Mouse (Mus musculus) R1 (cell line): ENCODE measurements around the gene Dedd2.

Experiments used
- DNase-seq: peaks from one replicate; pipeline ENCODE4 v3.0.0-alpha.2; 2018; ENCODE audit warnings: low read depth, low spot score

The Dedd2 gene

DNA sequence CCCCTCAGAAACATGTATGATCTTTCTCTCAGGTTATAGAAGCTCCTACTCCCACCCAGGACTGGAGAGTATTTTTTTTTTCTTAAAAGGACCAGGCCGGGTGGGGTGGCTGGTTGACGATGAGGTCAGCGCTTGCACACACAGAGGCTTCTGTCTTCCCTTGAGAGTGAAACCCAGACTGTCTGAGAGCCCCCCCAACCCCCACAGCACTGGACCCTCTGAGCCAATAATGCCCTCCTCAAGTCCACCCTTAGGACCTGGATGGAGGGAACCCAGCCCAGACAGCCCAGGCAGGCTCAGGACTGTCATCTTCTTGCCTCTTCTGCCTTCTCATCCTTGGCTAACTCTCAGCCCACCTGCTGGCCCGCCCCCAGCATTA, 26.3 kb upstream of the Dedd2 start:
- no peak for DNase-seq

DNA sequence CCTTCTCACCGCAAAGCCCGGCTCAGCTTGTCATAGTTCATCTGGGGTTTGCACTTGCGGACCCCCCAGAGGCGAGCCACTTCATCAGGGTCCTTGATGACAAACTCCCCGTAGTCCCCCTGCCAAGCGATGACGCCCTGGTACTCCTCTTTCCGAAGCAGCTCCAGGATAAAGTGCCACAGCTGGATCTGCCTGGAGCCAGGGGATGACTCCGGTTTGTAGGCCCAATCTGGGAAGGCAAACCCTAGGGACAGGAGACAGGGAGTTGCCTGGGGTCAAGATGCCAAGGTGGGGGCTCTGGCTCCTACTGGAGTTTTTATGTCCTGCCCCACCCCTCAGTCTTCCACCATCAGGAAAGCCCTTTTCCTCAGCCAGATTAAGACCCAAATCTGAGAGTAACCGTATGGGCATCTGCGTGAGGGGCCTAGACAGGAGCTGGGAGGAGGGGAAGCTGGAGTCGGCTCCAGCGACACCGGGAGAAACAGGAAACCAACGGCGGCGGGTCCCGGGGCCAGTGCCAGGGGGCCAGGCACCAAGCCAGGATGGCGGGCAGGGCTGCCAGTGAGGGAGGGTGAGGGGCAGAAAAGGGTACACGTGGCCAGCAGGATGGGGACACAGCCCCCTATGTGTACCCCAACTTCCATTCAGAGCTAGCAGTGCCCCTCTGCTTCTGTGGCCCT, 25.8 kb upstream of the Dedd2 start:
- no peak for DNase-seq

DNA sequence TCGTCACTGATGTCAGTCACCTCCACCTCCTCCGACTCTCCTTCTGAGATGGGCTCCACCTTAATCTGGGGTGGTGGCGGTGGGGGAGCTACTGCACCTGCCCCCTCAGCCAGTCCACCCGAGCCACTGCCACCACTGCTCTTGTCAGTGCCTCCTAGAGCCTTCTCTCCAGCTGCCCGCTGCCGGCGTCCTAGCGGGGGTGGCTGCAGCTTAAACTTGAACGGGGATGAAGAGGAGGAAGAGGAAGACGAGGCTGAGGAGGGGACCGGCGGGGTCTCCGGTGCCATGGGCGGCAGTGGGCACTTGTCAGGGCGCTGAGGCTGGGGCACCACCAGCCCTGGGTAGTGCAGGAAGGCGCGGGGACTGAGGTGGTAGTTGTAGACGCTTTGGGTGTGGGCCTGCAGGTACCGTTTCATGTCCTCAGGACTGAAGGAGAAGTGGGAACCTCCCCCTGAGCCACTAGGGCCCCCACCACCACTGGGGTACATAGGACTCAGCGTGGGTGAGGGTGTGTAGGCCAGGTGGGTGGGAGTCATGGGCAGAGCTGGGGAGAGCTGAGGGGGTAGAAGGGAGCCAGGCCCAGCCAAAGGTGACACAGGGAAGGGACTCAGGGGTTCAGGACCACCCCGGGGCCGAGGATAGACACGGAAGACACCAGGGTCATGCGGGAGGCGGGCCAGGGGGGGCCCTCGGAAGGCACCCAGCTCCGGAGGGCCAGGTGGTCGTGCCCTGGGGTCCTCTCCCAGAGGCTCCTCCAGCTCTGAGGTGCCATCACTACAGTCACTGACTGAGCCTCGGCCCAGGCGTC, 24.4 kb upstream of the Dedd2 start:
- no peak for DNase-seq

DNA sequence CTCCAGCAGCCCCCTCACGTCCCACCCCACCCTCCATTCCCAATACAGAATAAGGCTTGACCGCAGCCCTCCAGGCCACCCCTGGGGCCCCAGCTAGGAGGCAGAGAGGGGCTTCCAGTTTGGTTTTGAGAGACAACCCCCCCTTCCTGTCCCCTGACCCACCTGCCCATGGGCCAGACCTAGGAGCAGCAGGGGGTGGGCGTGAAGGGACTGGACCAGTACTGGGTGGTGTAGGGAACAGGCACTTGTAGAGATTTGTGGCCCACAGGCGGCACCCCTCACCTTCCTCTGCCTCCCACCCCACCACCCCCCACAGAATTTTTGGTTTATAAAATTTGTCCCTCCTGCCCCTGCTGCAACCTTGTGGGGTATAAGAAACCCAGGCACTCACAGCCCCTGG, 22.9 kb upstream of the Dedd2 start:
- DNase-seq: no peak

DNA sequence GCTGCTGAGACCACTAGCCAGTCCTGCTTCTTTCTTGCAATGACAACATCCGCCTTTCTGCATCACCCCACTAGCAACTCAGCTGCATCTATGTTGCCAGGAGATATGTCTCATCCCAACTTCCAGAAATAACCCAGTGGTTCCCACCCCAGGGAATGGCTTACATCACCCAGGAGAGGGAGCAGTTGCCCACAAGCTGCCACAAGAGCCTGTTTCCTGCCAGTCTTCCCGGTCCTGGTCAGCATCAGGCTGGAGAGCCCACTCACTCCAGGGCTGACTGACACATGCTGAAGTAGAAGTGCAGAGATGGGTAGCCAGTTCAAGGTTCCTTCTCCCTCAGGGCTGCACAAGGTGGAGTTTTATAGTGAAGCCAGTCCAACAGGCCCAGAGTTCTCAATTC, 20.6 kb upstream of the Dedd2 start:
- peak; percentile 77 for DNase-seq

DNA sequence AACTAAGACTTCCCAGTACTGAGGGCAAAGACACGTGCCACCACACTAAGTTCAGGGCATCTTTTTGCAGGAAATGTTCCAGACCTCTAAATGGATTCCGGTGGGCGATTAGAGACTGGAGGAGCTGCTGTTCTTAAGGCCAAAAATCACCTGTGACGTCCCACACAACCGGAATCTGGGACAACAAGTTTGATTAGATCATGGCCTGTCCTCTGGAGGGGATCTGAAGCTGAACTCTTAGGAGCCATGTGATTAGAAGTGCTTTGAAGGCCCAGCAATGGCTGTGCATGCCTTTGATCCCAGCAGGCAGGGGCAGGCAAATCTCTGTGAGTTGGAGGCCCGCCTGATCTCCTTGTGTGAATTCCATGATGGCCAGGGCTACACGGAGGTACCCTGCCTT, 20.2 kb upstream of the Dedd2 start:
- DNase-seq: no peak

DNA sequence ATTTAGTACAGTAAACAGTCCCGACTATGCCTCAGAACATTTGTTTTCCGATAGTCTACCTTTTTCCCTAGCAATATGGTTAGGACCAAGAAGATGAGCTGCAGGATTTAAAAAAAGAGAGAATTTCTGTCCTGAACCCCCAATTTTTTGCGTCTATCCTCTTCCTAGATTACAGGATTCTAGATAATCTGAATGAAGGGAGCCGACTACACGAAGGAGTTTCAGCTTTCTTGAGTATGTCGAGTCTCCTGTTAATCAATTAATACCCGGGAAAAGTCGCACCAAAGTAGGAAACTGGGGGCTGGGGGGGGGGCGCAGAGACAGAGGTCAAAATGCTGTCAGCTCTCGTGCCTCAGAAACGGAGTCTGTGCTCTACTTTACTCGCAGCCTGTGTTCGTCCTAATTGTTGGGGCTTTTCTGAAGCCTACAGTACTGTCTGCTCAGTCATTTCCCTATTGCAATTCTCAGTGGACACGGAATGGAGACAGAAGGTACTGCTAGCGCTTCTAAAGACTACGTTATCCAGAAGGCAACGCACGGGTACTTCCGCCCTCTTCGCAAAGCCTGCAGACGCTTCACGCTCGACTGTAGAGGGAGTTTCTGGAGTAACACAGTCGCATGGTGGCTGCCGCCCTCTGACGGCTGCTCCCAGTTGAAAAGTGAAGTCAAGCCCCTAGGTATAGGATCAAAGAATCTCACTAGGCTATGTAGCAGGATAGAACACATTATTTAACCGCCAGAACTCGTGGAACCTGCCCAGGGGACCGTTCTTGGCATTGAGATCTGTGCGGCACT, 18.6 kb upstream of the Dedd2 start:
- DNase-seq: peak; percentile 92

DNA sequence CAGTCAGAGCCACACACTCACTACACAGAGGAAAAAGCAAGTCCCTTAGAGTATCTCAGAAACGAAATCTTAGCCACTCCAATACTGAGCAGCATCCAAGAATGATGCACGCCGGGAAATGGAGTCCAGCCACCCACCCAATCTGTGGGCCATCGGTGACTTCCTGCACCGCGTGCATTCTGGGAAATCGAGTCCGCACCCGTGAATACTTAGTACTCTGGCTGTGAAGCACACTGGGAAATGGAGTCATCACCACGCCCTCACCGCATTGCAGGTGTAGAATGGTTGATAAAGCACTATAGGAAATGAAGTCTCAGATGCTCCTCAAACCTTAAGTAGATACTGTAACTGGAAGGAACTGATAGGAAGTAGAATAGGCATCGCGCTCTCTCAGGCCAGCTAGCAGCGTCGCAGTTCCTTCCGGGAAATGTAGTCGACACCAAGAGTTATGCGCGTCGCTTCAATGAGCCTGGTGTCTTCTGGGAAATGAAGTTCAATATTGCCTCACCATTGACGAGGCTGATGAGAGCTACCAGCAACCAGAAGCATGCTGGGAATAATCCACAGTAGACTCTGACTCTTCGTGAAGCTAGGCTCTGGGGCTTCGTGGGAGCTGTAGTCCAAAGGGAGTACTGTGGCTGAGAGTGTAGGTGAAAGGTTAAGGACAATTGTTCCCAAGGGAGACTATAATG, 17.7 kb upstream of the Dedd2 start:
- DNase-seq: peak; percentile 98

DNA sequence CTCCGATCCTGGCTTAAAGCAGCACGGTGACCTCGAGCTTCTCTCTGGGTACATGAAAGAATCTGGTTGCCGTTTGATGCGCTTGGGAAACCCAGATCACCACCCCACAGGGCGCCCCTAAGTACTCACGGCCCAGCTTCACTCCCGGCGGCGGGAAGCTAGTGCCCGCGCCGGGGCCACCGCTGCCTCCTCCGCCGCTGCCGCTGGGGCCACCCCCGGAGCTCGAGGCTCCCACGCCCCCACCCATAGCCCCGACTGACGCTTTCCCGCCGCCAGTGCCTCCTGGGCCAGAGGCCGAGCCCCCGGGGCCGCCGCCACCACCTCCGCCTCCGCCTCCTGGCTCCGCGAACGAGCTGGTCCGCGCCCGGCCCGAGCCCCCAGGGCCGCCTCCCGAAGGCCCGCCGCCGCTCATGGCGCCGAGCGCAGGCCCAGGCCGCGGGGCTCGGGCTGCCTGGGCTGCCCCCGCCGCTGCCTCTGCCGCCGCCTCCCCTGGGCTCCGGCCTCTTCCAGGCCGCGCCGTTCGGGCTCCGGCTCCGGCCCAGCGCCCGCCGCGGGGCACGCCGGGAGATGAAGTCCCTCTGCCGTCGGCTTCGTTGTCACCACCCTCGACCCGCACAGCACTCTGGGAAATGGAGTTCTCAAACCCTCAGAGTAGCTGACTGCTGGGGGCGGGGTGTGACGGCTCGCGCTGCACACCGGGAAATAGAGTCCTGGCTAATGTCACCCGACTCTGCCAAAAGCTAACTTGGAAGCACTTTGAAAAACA, 17.0 kb upstream of the Dedd2 start, which contains the start of gene Gsk3a:
Gene Gsk3a (minus strand): TSS at position 603 of the 766 bp plus-strand sequence.
- DNase-seq: peak; percentile 98

DNA sequence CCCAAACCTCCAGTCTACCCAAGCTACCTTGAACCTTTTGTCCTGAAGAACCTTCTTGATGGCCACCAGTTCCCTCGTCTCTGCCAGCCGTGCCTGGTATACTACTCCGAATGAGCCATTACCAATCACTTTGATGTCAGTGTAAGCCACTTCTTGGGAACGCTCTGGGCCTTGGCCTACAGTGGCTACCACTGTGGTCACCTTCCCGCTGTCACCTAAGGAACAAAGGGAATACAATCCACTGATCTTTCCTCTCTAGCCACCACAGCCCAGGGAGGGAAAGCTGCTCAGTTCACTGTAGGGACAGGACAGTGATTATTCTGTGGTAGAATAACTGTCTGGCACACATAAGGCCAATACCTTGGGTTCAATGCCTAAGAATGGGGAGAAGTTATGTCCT, 15.1 kb upstream of the Dedd2 start:
- DNase-seq: no peak

DNA sequence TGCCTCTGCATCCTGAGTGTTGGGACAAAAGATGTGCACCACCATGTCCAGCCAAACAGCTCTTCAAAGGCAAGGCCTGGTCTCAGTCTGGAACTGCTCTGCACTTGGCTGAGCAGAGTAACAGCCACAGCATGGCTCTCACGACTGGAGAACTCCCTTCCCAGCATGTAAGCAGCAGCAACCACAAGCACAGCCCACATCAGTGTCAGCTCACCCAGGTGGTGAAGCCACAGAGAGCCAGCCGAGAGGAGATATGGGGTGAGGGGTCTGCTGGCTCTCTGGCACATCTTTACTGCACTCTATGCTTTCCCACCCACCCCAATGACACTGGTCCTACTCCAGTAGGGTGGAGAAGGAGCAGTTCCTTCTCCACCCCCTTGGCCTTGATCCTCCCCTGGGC, 12.6 kb upstream of the Dedd2 start:
- no peak for DNase-seq

DNA sequence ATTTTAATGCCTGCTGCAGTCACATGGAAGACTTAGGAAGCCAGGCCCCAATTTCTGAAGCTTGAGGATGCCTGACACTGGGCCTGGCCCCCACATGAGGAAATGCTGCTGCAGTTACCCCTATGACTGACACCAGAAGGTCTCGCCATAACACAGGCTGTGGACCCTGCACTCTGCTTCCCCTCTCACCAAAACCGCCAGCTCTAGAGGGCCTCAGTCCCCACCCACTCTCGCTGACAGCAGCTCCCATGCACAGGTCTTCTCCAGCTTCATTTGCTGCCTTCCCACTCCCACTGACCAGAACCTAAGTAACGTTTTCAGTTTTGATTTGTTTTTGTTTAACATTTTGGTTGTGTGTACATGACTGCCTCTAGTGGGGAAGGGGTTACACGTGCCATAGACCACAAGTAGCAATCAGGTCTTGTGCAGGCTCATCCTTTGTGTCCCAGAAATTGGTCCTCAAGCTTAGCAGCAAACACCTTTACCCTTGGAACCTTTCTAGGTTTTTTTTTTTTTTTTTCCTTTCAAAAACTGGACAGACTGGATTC, 11.8 kb upstream of the Dedd2 start:
- no peak for DNase-seq

DNA sequence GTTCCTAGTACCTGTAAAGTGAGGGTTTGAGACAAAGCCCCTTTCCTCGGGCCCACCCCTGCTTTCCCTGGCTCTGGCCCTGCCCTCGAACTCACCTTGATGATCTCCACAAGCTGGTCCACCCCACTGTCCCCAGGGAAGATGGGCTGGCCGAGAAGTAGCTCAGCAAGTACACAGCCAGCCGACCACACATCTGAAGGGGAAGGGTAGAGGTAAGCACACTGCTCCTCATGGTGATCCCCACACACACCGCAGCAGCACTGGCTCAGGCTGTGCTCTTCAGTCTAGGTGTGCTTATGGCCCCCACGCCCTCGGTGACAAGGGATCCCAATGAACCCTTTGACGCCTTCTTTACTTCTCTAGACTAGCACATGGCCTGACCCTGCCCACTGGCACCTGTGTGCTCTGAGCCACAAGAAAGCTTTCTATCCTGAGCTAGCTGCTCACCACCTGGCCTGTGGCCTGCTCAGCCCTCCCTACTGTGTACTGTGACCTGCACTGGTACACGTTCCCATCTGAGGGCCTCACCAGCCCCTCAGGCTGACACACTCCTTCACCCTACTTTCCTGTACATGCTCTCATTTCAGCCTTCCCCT, 10.4 kb upstream of the Dedd2 start:
- no peak for DNase-seq

DNA sequence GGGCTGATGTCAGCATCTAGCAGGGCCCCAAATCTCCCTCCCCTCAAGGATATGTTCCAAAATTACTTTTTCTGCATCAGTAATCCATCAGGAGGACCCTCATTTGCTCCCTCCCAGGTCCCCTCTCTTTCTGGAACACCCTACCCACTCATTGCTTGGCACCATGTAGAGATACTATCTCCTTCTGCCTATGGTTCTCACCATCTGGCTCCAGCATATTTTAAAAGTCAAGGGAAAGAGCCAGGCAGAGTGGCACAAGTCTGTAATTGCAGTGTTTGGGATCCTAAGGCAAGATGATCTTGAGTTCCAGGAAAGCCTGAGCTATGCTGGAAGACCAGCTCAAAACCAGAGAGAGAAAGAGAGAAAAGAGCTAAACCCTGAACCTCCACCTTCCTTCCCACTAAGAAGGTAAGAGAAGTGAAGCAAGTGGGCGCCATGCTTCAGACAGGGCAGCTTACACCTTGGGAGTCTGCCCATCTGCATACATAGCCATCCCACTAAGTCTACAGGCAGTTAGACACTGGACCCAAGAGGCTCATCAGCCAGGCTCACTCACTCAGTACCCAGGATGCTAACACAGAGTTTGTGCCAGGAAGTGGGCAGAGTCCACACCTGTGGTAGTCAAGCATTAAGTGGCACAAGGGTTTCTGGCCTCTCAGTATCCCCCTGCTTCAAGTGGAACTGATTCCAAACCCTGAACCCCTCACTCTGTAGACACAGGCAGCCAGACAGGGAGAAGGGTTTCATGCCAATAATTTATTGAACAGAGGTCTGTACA, 7.3 kb upstream of the Dedd2 start:
- no peak for DNase-seq

DNA sequence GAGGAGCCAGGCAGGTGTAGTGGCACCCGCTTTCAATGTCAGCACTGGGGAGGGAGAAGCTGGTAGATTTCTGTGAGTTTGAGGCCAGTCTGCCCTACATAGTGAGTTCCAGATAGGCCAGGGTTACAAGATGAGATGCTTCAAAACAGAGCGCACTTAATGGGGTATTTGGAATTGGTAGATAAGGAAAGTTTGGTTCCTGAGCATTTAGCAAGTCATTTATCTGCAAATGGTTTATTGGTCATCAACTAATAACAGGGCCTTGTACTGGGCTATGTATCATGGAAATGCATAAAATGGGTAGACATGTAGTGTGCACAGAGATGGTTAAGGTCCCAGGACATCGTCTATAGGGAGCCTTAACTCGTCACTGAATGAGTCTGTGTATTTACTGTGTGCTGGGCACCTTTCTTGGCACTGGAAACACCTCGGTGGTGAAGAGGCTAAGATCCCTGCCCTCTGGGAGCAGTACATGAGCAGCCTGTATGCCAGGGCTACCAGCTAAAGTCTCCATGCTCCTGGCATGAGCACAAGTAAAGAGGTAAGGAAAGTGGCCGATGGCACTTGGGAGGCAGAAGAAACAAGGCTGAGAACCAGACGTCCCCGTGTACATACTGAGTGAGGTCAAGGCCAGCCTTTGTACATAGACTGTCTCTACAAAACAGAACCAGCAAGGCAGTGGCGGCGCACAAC, 2.0 kb upstream of the Dedd2 start:
- DNase-seq: no peak

DNA sequence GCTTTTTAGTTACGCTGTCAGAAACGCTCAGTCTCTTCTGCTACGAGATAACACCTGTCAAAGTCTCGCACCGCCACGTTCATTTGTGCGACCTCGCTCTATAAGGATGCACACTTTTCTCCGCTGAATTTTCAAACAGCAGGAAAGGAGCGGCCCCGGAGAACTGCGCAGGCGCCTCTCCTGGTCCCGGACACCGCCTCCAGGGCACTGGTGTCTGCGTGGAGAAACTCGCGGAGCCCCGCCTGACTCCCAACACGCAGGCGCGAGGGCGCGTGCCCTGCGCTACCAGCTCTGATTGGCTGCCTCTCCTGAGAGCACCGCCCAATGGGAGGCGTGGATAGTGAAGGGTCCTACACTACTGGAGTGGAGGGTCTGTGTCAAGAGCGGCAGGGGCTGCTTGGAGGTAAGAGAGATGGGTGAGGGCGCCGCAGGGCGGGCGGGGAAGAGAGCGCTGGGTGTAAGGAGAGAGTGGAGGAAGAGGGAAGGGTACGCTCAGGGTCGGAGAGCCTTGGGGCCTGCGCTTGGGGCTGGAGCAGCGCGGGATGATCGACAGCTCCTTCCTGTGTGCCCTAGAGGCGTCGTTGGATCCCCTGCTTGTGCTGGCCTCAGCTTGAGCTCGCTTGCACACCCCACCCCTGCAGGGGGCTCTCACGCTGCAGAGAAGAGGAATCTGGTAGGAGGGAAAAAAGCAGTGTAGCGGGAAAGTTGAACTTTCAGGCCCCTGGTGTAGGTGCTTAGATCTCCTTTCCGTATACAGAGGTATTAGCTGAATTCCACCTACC, 878 bp upstream of the Dedd2 start, which contains the start of gene Zfp526:
Gene Zfp526 (plus strand): TSS at position 324 of the 782 bp plus-strand sequence.
- DNase-seq: peak; percentile 99

DNA sequence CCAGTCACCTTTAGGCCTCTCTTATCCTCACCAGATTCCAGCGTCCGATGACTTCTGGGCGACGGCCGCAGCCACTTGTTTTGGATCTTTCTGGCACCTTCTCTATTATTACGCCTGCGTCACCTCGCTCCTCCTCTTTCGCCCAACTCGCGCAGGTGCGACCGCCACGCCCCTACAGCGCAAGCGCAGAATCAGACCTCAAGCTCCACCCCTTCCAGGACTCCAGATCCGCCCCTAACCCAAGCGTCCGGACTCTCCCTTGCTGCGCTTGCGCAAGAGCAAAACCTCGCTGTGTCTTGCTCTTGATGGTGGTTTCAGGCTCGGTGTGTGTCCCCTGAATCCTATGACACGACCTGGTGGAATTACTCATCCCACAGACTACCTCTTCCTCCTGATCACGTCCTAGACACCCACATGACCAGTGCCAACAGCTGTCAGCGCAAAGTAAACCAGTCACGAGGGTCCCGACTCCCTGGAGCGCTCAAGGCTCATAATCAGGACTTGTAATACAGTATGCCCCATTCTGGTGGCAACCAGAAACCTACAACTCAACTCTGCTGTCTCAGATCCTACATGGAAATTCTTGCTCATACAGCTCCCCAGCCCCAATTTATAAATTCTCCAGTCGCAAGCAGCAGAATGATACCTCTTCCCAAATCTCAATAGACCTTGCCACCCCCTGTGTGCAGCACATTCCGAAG, 509 bp downstream of the Dedd2 start:
- DNase-seq: peak; percentile 97

DNA sequence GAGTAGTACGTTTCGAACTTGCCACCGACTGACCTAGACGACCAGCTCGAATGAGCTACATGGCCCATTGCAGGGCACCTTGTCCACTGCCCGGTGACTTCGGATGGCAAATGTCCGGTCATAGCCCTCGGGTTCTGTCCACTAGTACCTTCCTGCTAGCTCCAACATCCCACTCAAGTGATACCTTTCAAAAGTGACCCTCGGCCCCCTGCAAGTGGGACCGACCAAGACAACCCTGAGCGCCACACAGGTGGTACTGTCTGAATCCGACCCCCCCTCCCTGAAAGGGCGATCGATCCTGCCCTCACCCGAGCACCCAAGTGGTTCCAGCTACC, 1.0 kb downstream of the Dedd2 start:
- DNase-seq: no peak
